Mouse (Mus musculus): ENCODE data around the gene Gmeb1.

DNA sequence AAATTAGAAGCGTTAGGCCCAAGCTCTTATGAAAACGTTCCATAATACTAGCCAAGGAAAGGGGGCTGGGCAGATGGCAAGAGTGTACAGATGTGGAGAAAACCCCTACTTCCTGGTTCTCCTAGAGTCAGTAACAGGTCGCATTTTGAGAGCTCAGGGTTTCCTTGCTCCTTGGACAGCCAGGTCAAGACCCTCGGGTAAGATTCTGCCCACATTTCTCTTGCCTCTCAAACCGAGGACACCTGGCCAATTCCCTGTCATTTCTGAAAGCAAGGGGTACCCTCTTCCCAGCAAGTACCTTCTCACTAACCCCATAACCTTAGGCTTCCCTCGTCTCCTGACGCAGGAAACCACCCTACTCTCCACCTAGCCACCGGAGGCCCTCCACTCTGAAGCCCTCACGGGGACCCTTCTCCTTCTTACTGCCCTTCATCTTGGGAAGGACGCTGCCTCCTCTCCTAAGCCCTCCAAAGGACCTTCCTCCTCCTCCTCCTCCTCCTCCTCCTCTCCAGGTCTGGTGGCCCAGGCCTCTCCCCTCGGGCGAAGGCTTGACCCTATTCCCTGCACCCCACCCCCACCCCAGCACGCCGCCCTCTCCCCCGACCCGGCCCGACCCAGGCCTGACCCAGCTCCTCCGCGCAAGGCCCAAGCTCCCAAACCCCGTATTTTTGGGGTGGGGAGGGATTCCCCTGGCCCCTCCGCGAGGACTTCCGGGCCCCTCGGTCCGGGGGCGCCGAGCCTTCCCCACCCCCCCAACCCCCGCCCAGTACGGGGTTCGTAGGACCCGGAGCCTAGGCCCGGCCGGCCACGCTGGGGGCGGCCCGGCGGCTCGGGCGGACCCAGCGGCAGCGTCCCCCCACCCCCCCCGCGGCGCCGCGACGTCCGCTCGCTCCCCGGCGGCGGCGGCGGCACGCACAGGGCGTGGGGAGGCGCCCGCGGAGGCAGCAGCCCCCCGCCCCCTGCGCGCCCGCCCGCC, 710 bp downstream of the Gmeb1 start:
- TF ChIP-seq GATA1 (IDR thresholded peaks at IDR 0.05; ENCODE audit: borderline replicate concordance, low read length) = no peak
- TF ChIP-seq FLI1 (IDR thresholded peaks at IDR 0.05; ENCODE audit: low read length) = no peak

Data from megakaryocyte, embryonic 14.5 days (primary cell).